Mouse (Mus musculus) liver, embryonic 12.5 days (tissue): ENCODE measurements around the gene Pld2. TPM values are rescaled to one million over a fixed set of nuclear protein-coding genes. Genes with fewer than 3 reads are reported as not detected.
"Not testable (repeated sequence)": the region's sequence is repeated elsewhere in the genome, so short reads cannot be mapped to it uniquely, and the experiment has no call there.

Experiments used
- ATAC-seq: fragments of 200-750 bp; cut with Nextera tagmentation; 2 replicates; pipeline ENCODE4 v1.8.0; 2017; ENCODE audit warnings: moderate number of reproducible peaks, mild to moderate bottlenecking, moderate library complexity
- H3K27ac ChIP-seq: fragments of 300-500 bp; sonication (generic); 2 replicates; pipeline ENCODE4 v1.5.1; 2016; ENCODE audit warnings: mild to moderate bottlenecking
- H3K27me3 ChIP-seq: fragments of 300-500 bp; sonication (generic); replicated peaks from 2 replicates; pipeline ENCODE4 v1.6.1; 2016; ENCODE audit warnings: mild to moderate bottlenecking, moderate library complexity
- H3K36me3 ChIP-seq: fragments of 300-500 bp; sonication (generic); 2 replicates; pipeline ENCODE4 v1.6.1; 2016; ENCODE audit warnings: mild to moderate bottlenecking, moderate library complexity
- H3K4me1 ChIP-seq: fragments of 300-500 bp; sonication (generic); 2 replicates; pipeline ENCODE4 v1.6.1; 2016
- H3K4me2 ChIP-seq: fragments of 300-500 bp; sonication (generic); 2 replicates; pipeline ENCODE4 v1.6.1; 2016; ENCODE audit warnings: mild to moderate bottlenecking, moderate library complexity
- H3K4me3 ChIP-seq: fragments of 300-500 bp; sonication (generic); 2 replicates; pipeline ENCODE4 v1.5.1; 2016; ENCODE audit warnings: mild to moderate bottlenecking, moderate library complexity
- H3K9ac ChIP-seq: fragments of 300-500 bp; sonication (generic); 2 replicates; pipeline ENCODE4 v1.6.1; 2016; ENCODE audit warnings: mild to moderate bottlenecking, moderate library complexity
- H3K9me3 ChIP-seq: fragments of 300-500 bp; sonication (generic); replicated peaks from 2 replicates; pipeline ENCODE4 v1.6.1; 2016; ENCODE audit warnings: mild to moderate bottlenecking, moderate library complexity
- WGBS: fragments of 180-500 bp; shearing (Covaris S2); methylation state at CpG from one replicate; pipeline ENCODE4 v1.1.7; 2016; ENCODE audit not compliant: insufficient replicate concordance; 5-methylcytosine and 5-hydroxymethylcytosine counted together
- polyA plus RNA-seq: library from polyadenylated mRNA; unstranded; fragments of >200 nt; fragmentation: Nextera tagmentation; extraction: Ambion mirVana; gene quantifications from 2 replicates; pipeline ENCODE4 v1.2.1, GENCODE M21; 2016

Pld2 gene
- polyA plus RNA-seq, 1 experiment from 2014 or later = 2.0 TPM

DNA sequence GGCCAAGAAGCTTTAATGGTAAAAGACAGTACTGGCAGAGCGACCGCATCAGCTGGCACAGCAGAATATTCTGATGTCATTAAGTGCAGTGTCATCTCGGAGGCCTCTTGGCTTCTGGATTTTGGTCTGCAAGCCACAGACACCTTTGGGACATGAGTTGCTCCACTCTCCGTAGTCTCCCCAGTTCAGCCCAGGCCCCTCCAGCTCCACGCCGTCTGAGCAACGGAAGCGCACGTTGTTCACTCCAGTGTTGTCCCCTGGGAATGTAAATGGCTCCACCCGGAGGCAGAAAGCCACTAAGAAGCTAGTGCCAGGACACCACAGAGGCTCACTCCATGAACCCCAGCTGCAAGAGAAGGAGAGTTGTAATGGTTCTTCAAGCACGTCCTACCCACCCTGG is 26.3 kb upstream of the Pld2 start:
- ATAC-seq = no peak
- Histone ChIP-seq H3K9me3 (no peaks in the 10 kb centered on the region), H3K27me3 (peaks cover 34% of the 10 kb centered on the region), H3K27ac (no peak overlapping the region), H3K4me1 (peaks cover 25% of the 10 kb centered on the region), H3K9ac (no peak overlapping the region), H3K4me2 (no peak overlapping the region), H3K36me3 (no peaks in the 10 kb centered on the region), H3K4me3 (no peak overlapping the region)
- 68% methylated on average over 11 of the region's 11 CpGs for WGBS

DNA sequence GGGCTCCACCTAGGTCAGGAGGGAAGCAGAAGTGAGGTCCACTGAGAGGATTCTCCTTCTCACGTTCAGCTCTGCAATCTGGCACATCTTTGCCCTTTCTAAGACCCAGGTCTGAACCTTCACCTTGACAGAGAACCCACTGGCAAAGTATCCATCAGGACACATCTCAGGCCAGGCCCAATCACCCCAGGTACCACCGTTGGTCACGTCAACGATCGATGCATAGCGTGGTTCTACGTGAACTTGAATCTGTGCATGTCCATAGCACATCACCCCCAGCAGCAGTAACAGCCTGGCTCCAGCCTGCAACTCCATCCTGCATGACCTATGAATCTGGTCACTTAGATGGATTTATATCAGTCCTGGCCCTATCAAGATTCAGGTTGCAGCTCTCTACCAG is 25.6 kb upstream of the Pld2 start, which contains the start of gene Vmo1:
Gene Vmo1 (minus strand): TSS at position 329 of the 400 bp plus-strand sequence.
- H3K4me2 ChIP-seq = no peak within 1 kb of the TSS
- no peaks in the 10 kb centered on the region for H3K36me3 ChIP-seq
- no peak within 1 kb of the TSS for H3K4me3 ChIP-seq
- no peak within 1 kb of the TSS for H3K9ac ChIP-seq
- no peaks in the 10 kb centered on the region for H3K9me3 ChIP-seq
- WGBS = 75% methylated on average over 7 of the region's 7 CpGs
- no peak within 1 kb of the TSS for H3K27ac ChIP-seq
- ATAC-seq = no peak
- H3K27me3 ChIP-seq = peaks cover 29% of the 10 kb centered on the region
- peaks cover 33% of the 10 kb centered on the region for H3K4me1 ChIP-seq

DNA sequence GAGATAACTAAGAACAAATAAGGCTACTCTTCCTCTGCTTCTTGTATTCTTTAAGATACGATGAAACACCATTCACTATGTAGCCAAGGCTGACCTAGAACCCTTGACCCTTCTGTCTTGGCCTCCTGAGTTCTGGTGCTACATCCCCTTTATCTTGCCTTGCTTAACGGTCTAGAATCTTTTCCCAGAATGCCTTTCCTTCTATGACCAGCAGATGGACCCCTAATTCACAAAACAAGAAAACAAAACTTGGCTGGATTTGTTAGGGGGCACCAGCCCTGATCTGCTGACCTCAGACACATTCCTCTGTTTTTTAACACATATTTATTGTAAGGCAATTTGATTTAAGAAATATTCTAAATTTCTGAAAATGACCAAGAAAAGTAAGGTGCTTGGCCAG is 23.5 kb upstream of the Pld2 start:
- H3K9ac ChIP-seq = no peak overlapping the region
- ATAC-seq = no peak
- H3K27ac ChIP-seq = no peak overlapping the region
- H3K4me1 ChIP-seq = peaks cover 39% of the 10 kb centered on the region
- WGBS = 16% methylated on average over 2 of the region's 2 CpGs
- H3K27me3 ChIP-seq = peaks cover 32% of the 10 kb centered on the region
- no peaks in the 10 kb centered on the region for H3K9me3 ChIP-seq
- no peak overlapping the region for H3K4me2 ChIP-seq
- no peaks in the 10 kb centered on the region for H3K36me3 ChIP-seq
- H3K4me3 ChIP-seq = no peak overlapping the region

DNA sequence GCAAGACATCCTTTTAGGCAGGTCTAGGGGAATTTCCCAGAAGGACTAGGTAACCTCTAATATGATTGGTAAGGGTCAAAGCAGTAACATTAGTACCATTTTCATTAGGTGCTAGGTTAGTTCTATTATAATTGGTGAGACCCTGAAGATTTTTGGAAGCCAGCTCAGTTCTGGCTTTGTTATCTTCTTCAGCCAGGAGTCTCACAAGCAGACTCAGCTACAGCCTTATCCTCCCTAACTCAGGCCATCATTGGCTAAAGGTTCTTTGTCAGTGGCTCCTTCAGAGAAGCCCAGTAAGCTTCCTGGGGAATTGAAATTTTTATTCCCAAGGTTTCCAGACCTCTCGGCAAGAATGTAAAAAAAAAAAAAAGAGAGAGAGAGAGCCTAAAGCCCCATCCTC is 21.4 kb upstream of the Pld2 start:
- peaks cover 32% of the 10 kb centered on the region for H3K4me1 ChIP-seq
- peaks cover 33% of the 10 kb centered on the region for H3K27me3 ChIP-seq
- ATAC-seq = no peak
- no peaks in the 10 kb centered on the region for H3K9me3 ChIP-seq
- H3K27ac ChIP-seq = 0 out of 2 replicates have a peak overlapping the region, but pooled peaks have one; percentile 0
- H3K36me3 ChIP-seq = no peaks in the 10 kb centered on the region
- peak overlapping the region; percentile 56; the same call in 1 of the 2 replicates for H3K4me2 ChIP-seq
- no peak overlapping the region for H3K4me3 ChIP-seq
- H3K9ac ChIP-seq = no peak overlapping the region
- WGBS = 28% methylated on average over 1 of the region's 1 CpGs

DNA sequence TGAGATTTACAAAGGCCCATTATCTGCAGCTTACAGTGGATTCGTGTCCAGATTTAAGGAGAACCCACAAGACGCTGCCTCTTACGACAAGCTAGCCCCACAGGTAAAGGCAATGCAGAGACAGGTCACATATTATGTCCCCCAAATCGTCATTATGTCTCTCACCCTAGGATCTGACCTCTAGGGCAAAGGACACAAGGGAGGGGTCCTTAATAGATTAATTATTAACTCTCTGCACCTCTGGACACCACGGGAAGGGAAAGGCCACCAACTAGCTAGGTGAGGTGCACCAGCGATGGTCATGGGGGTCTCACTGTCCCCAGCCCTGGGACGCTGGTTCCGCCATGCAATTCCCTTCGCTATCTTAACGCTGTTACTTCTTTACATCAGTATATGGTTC is 20.9 kb upstream of the Pld2 start, which contains the start of gene Gltpd2:
Gene Gltpd2 (plus strand): TSS at position 274 of the 400 bp plus-strand sequence.
- Histone ChIP-seq H3K9me3 (no peaks in the 10 kb centered on the region), H3K9ac (peak within 1 kb of the TSS; percentile 36), H3K4me3 (peak within 1 kb of the TSS; percentile 41), H3K4me2 (peak within 1 kb of the TSS; percentile 56), H3K36me3 (no peaks in the 10 kb centered on the region), H3K27ac (peak within 1 kb of the TSS; percentile 69), H3K4me1 (peaks cover 32% of the 10 kb centered on the region), H3K27me3 (peaks cover 28% of the 10 kb centered on the region)
- ATAC-seq = 0 out of 2 replicates have a peak, but pooled peaks have one; percentile 28
- WGBS = 61% methylated on average over 10 of the region's 10 CpGs

DNA sequence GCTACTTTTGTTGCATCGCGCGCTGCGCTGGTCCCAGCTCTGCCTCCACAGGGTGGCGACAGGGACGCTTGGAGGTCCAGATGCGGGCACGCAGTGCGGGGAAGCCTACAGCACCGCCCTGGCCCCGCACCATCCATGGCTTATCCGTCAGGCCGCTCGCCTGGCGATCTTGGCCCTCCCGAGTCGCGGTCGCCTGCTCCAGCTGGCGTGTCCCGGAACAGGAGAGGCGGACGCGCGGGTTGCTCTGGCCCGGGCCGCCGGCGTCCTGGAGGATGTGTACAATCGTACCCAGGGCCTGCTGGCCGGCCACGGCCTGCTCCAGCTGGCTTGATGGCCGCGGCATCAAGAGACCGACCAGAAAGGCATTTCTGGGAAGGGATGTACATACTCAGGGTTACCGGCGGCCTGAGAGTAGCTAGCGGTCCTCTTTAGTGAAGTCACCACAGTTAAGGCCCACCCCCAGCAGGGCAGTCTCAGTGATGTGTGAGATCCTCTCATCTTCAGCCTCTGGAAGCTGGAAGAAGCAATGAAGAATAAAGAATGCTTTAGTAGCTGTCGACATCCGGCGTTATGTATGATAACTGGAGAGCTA is 19.6 kb upstream of the Pld2 start:
- 22% methylated on average over 41 of the region's 41 CpGs for WGBS
- H3K36me3 ChIP-seq = no peaks in the 10 kb centered on the region
- peak overlapping the region; percentile 69 for H3K27ac ChIP-seq
- peaks cover 26% of the 10 kb centered on the region for H3K27me3 ChIP-seq
- H3K9ac ChIP-seq = peak overlapping the region; percentile 36
- no peaks in the 10 kb centered on the region for H3K9me3 ChIP-seq
- no peak for ATAC-seq
- H3K4me3 ChIP-seq = peak overlapping the region; percentile 41
- H3K4me2 ChIP-seq = peak overlapping the region; percentile 56
- peaks cover 39% of the 10 kb centered on the region for H3K4me1 ChIP-seq

DNA sequence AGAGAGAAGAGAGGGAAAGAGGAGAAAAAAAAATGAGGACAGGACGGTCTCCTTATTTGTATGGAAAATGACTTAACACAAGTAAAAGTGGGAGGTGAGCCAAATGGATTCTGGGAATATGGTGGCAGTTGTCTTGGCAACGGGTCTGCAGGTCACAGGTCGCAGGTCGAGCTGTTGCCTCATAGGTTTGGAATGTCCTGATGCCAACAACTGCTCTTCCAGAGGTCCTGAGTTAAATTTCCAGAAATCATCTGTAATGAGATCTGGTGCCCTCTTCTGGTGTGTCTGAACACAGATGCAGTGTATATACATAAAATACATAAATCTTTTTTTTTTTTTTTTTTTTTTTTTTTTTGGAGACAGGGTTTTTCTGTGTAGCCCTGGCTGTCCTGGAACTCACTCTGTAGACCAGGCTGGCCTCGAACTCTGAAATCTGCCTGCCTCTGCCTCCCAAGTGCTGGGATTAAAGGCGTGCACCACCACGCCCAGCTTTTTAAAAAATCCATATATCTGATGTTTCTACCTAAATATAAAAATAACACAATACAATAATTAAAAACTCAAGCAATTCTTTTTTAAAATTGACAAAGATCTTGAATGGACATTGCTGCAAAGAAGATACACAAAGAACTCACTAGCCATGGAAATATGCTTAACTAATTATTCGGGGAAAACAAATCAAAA is 16.4 kb upstream of the Pld2 start:
- not testable (repeated sequence) for ATAC-seq, H3K9me3 ChIP-seq, H3K4me3 ChIP-seq, H3K27ac ChIP-seq, H3K9ac ChIP-seq, H3K4me2 ChIP-seq
- Histone ChIP-seq H3K27me3 (peaks cover 26% of the 10 kb centered on the region), H3K4me1 (peaks cover 41% of the 10 kb centered on the region), H3K36me3 (peaks cover 24% of the 10 kb centered on the region)
- 77% methylated on average over 8 of the region's 8 CpGs for WGBS

DNA sequence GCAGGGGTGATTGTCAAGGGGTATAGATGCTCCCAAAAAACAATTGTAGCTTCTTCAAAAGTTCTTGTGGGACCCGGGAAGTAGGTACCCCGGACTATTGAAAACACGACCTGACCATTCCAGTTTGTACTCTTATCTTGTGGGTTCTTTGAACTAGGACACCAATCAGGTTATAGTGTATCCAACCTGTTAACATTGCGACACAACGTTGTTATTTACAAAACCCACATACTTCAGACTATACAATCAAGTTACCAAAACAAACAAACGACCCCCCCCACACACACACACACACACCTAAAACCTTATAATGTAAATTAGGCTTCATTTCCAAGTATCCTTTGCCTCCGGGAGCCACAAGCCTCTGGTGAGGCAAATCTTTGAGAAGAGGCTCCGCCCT is 15.1 kb upstream of the Pld2 start:
- peaks cover 29% of the 10 kb centered on the region for H3K4me1 ChIP-seq
- H3K9ac ChIP-seq = peak overlapping the region; percentile 29
- peak overlapping the region; percentile 86 for H3K4me3 ChIP-seq
- H3K27me3 ChIP-seq = peaks cover 18% of the 10 kb centered on the region
- H3K4me2 ChIP-seq = peak overlapping the region; percentile 75
- H3K36me3 ChIP-seq = peaks cover 32% of the 10 kb centered on the region
- no peaks in the 10 kb centered on the region for H3K9me3 ChIP-seq
- 2% methylated on average over 8 of the region's 8 CpGs for WGBS
- peak; percentile 38 for ATAC-seq
- H3K27ac ChIP-seq = no peak overlapping the region

DNA sequence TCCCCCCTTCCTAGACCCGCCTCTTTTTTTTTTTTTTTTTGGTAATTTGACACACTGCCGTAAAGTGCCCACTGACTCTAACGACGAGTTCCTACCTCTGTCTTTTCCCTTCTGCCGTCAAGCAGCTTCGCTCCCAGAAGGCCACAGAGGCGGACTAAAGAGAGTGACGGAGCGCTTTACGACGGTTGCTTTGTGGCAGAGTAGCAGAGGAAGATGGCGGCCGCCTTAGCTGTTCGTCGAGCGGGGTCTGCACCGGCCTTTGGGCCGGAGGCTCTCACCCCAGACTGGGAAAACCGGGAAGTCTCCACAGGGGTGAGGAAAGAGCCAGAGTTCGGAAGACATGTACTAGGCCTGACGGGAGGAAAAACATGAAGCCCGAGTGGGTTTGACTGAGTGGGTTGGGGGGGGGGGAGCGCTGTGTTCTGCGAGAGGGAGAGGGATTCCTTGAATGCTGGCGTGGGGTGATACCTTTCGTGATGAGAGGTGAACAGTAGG is 14.6 kb upstream of the Pld2 start, which contains the start of gene Psmb6:
Gene Psmb6 (plus strand): TSS at position 184 of the 495 bp plus-strand sequence.
- peak within 1 kb of the TSS; percentile 75 for H3K4me2 ChIP-seq
- peaks cover 14% of the 10 kb centered on the region for H3K27me3 ChIP-seq
- H3K4me3 ChIP-seq = peak within 1 kb of the TSS; percentile 86
- peaks cover 32% of the 10 kb centered on the region for H3K36me3 ChIP-seq
- no peaks in the 10 kb centered on the region for H3K9me3 ChIP-seq
- peak; percentile 89 for ATAC-seq
- 0% methylated on average over 25 of the region's 26 CpGs for WGBS
- peak within 1 kb of the TSS; percentile 86 for H3K9ac ChIP-seq
- peaks cover 24% of the 10 kb centered on the region for H3K4me1 ChIP-seq
- H3K27ac ChIP-seq = peak within 1 kb of the TSS; percentile 69

DNA sequence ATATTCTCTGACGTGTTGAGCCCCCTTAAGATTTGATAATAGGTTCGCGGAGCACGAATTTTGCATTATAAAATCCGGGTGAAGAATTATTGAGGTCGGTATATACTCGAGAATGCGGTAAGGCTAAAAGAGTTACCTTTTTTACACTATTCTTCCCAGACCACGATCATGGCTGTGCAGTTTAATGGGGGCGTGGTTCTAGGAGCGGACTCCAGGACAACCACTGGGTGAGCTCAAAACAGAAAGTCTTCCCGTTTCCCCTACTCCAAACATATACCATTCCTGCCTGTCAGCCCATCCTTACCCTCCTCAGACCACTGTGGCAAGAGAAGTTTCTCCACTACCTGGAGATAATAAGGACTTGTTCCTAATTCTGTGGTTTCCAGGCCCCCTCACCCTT is 14.1 kb upstream of the Pld2 start:
- no peak for ATAC-seq
- no peaks in the 10 kb centered on the region for H3K9me3 ChIP-seq
- peak overlapping the region; percentile 69; the same call in 1 of the 2 replicates for H3K27ac ChIP-seq
- H3K4me1 ChIP-seq = peaks cover 23% of the 10 kb centered on the region
- peak overlapping the region; percentile 86 for H3K9ac ChIP-seq
- H3K27me3 ChIP-seq = peaks cover 9% of the 10 kb centered on the region
- peak overlapping the region; percentile 86 for H3K4me3 ChIP-seq
- peak overlapping the region; percentile 75 for H3K4me2 ChIP-seq
- 2% methylated on average over 12 of the region's 12 CpGs for WGBS
- peaks cover 32% of the 10 kb centered on the region for H3K36me3 ChIP-seq

DNA sequence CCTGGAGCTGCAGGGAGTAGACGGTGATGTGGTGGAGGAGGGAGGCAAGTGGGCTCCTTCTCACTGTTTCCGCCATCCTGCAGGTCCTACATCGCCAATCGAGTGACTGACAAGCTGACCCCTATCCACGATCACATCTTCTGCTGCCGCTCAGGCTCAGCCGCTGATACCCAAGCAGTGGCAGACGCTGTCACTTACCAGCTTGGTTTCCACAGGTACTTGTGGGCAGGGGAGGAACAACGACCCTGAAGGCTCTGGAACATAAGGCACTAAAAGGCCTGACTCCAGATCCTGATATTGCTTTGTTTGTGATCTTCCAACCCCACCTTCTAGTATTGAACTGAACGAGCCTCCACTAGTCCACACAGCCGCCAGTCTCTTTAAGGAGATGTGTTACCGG is 13.7 kb upstream of the Pld2 start:
- Histone ChIP-seq H3K4me3 (peak overlapping the region; percentile 86), H3K27me3 (peaks cover 5% of the 10 kb centered on the region; the same call in 1 of the 2 replicates), H3K27ac (no peak overlapping the region), H3K36me3 (peaks cover 32% of the 10 kb centered on the region), H3K9ac (peak overlapping the region; percentile 86), H3K9me3 (no peaks in the 10 kb centered on the region), H3K4me2 (peak overlapping the region; percentile 75), H3K4me1 (peaks cover 23% of the 10 kb centered on the region)
- no peak for ATAC-seq
- WGBS = 75% methylated on average over 12 of the region's 12 CpGs

DNA sequence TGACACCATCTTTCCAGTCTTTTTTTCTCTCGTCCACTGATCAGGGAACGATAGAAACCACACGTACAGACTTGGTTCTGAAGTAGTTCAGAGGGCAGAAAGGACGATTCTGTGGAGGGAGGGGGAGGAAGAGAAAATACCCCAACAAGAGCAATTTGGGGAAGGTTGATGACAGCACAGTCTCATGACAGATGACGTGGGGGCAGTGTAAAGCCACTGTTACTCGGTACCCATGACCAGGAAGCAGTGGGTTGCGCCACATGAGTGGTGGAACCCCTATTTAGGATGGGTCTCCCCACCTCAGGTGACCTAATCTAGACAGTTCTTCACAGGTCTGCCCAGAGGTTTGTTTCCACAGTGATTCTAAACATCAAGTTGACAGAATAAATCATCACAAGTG is 11.3 kb upstream of the Pld2 start:
- peaks cover 32% of the 10 kb centered on the region for H3K36me3 ChIP-seq
- no peak overlapping the region for H3K4me3 ChIP-seq
- no peak overlapping the region for H3K9ac ChIP-seq
- 73% methylated on average over 7 of the region's 7 CpGs for WGBS
- no peaks in the 10 kb centered on the region for H3K27me3 ChIP-seq
- H3K4me2 ChIP-seq = no peak overlapping the region
- peaks cover 23% of the 10 kb centered on the region for H3K4me1 ChIP-seq
- ATAC-seq = no peak
- H3K9me3 ChIP-seq = no peaks in the 10 kb centered on the region
- no peak overlapping the region for H3K27ac ChIP-seq
